Mouse (Mus musculus): ENCODE data around the gene Fndc7. TPM values are rescaled to one million over a fixed set of nuclear protein-coding genes. Genes with fewer than 3 reads are reported as not detected.

Fndc7 gene
- total and polyA plus RNA-seq, 2 experiments from 2014 or later = not detected

GRCm38 (mm10) chr3:108831750-108832149, 58.1 kb downstream of the Fndc7 start:
- ATAC-seq (ENCODE audit: low FRiP score) (no peak), DNase-seq (ENCODE audit: low spot score) (no peak)
- H3K4me1 ChIP-seq (ENCODE audit: insufficient read depth, low read length) = no peaks in the 10 kb centered on the region
- 93% methylated on average over 6 of the region's 6 CpGs for WGBS
- no peak overlapping the region for H3K4me2 ChIP-seq (ENCODE audit: low read depth, low read length, poor library complexity, severe bottlenecking)
- H3K27ac ChIP-seq (ENCODE audit: low read depth, low read length) = no peak overlapping the region
- H3K36me3 ChIP-seq (ENCODE audit: insufficient read depth, low read length) = peaks cover 5% of the 10 kb centered on the region; the same call in 1 of the 2 replicates
- H3K9ac ChIP-seq (replicated peaks; ENCODE audit: low read length, poor library complexity, severe bottlenecking) = no peak overlapping the region
- TF ChIP-seq CTCF (IDR thresholded peaks at IDR 0.05) = no peak
- H3K9me3 ChIP-seq (ENCODE audit: low read length) = no peaks in the 10 kb centered on the region
- H3K27me3 ChIP-seq (ENCODE audit: insufficient read depth, low read length) = no peaks in the 10 kb centered on the region
- no peak overlapping the region for H3K4me3 ChIP-seq (ENCODE audit: low read depth, low read length)

- Histone ChIP-seq H3K27ac (ENCODE audit: low read depth, low read length) (no peak overlapping the region), H3K9me3 (ENCODE audit: low read length) (no peaks in the 10 kb centered on the region), H3K27me3 (ENCODE audit: insufficient read depth, low read length) (no peaks in the 10 kb centered on the region), H3K4me1 (ENCODE audit: insufficient read depth, low read length) (no peaks in the 10 kb centered on the region), H3K36me3 (ENCODE audit: insufficient read depth, low read length) (peaks cover 12% of the 10 kb centered on the region), H3K4me3 (ENCODE audit: low read depth, low read length) (no peak overlapping the region), H3K4me2 (ENCODE audit: low read depth, low read length, poor library complexity, severe bottlenecking) (no peak overlapping the region), H3K9ac (replicated peaks; ENCODE audit: low read length, poor library complexity, severe bottlenecking) (no peak overlapping the region)
- 81% methylated on average over 11 of the region's 11 CpGs for WGBS
- DNase-seq (ENCODE audit: low spot score) = no peak
- no peak for TF ChIP-seq CTCF (IDR thresholded peaks at IDR 0.05)
- no peak for ATAC-seq (ENCODE audit: low FRiP score)
Observed at GRCm38 (mm10) chr3:108830493-108830892, 59.3 kb downstream of the Fndc7 start.

GRCm38 (mm10) chr3:108815631-108816030, 74.2 kb downstream of the Fndc7 start:
- no peak overlapping the region for H3K27ac ChIP-seq (ENCODE audit: low read depth, low read length)
- H3K9ac ChIP-seq (replicated peaks; ENCODE audit: low read length, poor library complexity, severe bottlenecking) = no peak overlapping the region
- H3K9me3 ChIP-seq (ENCODE audit: low read length) = no peaks in the 10 kb centered on the region
- H3K36me3 ChIP-seq (ENCODE audit: insufficient read depth, low read length) = peaks cover 13% of the 10 kb centered on the region; the same call in 1 of the 2 replicates
- ATAC-seq (ENCODE audit: low FRiP score) (no peak), DNase-seq (ENCODE audit: low spot score) (no peak)
- no peak overlapping the region for H3K4me3 ChIP-seq (ENCODE audit: low read depth, low read length)
- TF ChIP-seq CTCF (IDR thresholded peaks at IDR 0.05) = no peak
- 80% methylated on average over 4 of the region's 4 CpGs for WGBS
- H3K27me3 ChIP-seq (ENCODE audit: insufficient read depth, low read length) = no peaks in the 10 kb centered on the region
- no peaks in the 10 kb centered on the region for H3K4me1 ChIP-seq (ENCODE audit: insufficient read depth, low read length)
- no peak overlapping the region for H3K4me2 ChIP-seq (ENCODE audit: low read depth, low read length, poor library complexity, severe bottlenecking)

GRCm38 (mm10) chr3:108810747-108811263, 79.0 kb downstream of the Fndc7 start:
- no peak for DNase-seq (ENCODE audit: low spot score)
- no peaks in the 10 kb centered on the region for H3K4me1 ChIP-seq (ENCODE audit: insufficient read depth, low read length)
- no peak overlapping the region for H3K27ac ChIP-seq (ENCODE audit: low read depth, low read length)
- H3K27me3 ChIP-seq (ENCODE audit: insufficient read depth, low read length) = no peaks in the 10 kb centered on the region
- no peaks in the 10 kb centered on the region for H3K9me3 ChIP-seq (ENCODE audit: low read length)
- H3K9ac ChIP-seq (replicated peaks; ENCODE audit: low read length, poor library complexity, severe bottlenecking) = no peak overlapping the region
- ATAC-seq (ENCODE audit: low FRiP score) = no peak
- no peak overlapping the region for H3K4me3 ChIP-seq (ENCODE audit: low read depth, low read length)
- peaks cover 14% of the 10 kb centered on the region; the same call in 1 of the 2 replicates for H3K36me3 ChIP-seq (ENCODE audit: insufficient read depth, low read length)
- WGBS = 85% methylated on average over 4 of the region's 4 CpGs
- no peak overlapping the region for H3K4me2 ChIP-seq (ENCODE audit: low read depth, low read length, poor library complexity, severe bottlenecking)
- TF ChIP-seq CTCF (IDR thresholded peaks at IDR 0.05) = no peak

- Histone ChIP-seq H3K27me3 (ENCODE audit: insufficient read depth, low read length) (no peaks in the 10 kb centered on the region), H3K4me3 (ENCODE audit: low read depth, low read length) (no peak overlapping the region), H3K4me1 (ENCODE audit: insufficient read depth, low read length) (no peaks in the 10 kb centered on the region), H3K27ac (ENCODE audit: low read depth, low read length) (no peak overlapping the region), H3K36me3 (ENCODE audit: insufficient read depth, low read length) (peaks cover 30% of the 10 kb centered on the region), H3K4me2 (ENCODE audit: low read depth, low read length, poor library complexity, severe bottlenecking) (no peak overlapping the region), H3K9ac (replicated peaks; ENCODE audit: low read length, poor library complexity, severe bottlenecking) (no peak overlapping the region), H3K9me3 (ENCODE audit: low read length) (no peaks in the 10 kb centered on the region)
- DNase-seq (ENCODE audit: low spot score) (no peak), ATAC-seq (ENCODE audit: low FRiP score) (no peak)
- 89% methylated on average over 5 of the region's 5 CpGs for WGBS
- no peak for TF ChIP-seq CTCF (IDR thresholded peaks at IDR 0.05)
Observed at GRCm38 (mm10) chr3:108805622-108806021, 84.2 kb downstream of the Fndc7 start.

Other genes starting within 250 kb of the Fndc7 start
- gene Clcc1, start 236.1 kb downstream of the Fndc7 start, total RNA-seq (2014; rRNA removed) = 39.6 and 55.3 TPM in 2 replicates
- gene Clcc1, start 236.1 kb downstream of the Fndc7 start, polyA plus RNA-seq (2015; fragmentation: Nextera tagmentation; extraction: Ambion mirVana) = 49.4 and 50.6 TPM in 2 replicates
- gene Gpsm2, start 167.7 kb downstream of the Fndc7 start, total RNA-seq (2014; rRNA removed) = 8.6 and 10.6 TPM in 2 replicates
- gene Gpsm2, start 167.7 kb downstream of the Fndc7 start, polyA plus RNA-seq (2015; fragmentation: Nextera tagmentation; extraction: Ambion mirVana) = 12.7 and 13.3 TPM in 2 replicates
- gene Aknad1, start 150.3 kb downstream of the Fndc7 start, total RNA-seq (2014; rRNA removed) = not detected in 2 replicates
- not detected in 2 replicates for gene Aknad1, start 150.3 kb downstream of the Fndc7 start, polyA plus RNA-seq (2015; fragmentation: Nextera tagmentation; extraction: Ambion mirVana)
- 8.8 and 12.3 TPM in 2 replicates for gene Stxbp3, start 49.5 kb downstream of the Fndc7 start, total RNA-seq (2014; rRNA removed)
- 10.7 and 11.7 TPM in 2 replicates for gene Stxbp3, start 49.5 kb downstream of the Fndc7 start, polyA plus RNA-seq (2015; fragmentation: Nextera tagmentation; extraction: Ambion mirVana)
- gene Prpf38b, start 21.7 kb upstream of the Fndc7 start, total RNA-seq (2014; rRNA removed) = 33.5 and 36.9 TPM in 2 replicates
- 32.5 and 42.2 TPM in 2 replicates for gene Prpf38b, start 21.7 kb upstream of the Fndc7 start, polyA plus RNA-seq (2015; fragmentation: Nextera tagmentation; extraction: Ambion mirVana)
- gene Henmt1, start 49.9 kb upstream of the Fndc7 start, total RNA-seq (2014; rRNA removed) = 1.3 and 2.3 TPM in 2 replicates
- gene Henmt1, start 49.9 kb upstream of the Fndc7 start, polyA plus RNA-seq (2015; fragmentation: Nextera tagmentation; extraction: Ambion mirVana) = 2.2 and 2.6 TPM in 2 replicates
- gene Gm9857, start 50.4 kb upstream of the Fndc7 start, total RNA-seq (2014; rRNA removed) = not detected in 2 replicates
- not detected in 2 replicates for gene Gm9857, start 50.4 kb upstream of the Fndc7 start, polyA plus RNA-seq (2015; fragmentation: Nextera tagmentation; extraction: Ambion mirVana)
- gene Fam102b, start 137.6 kb upstream of the Fndc7 start, total RNA-seq (2014; rRNA removed) = 84.1 and 100 TPM in 2 replicates
- 26.6 and 29.8 TPM in 2 replicates for gene Fam102b, start 137.6 kb upstream of the Fndc7 start, polyA plus RNA-seq (2015; fragmentation: Nextera tagmentation; extraction: Ambion mirVana)
- not detected in 2 replicates for gene Slc25a54, start 190.5 kb upstream of the Fndc7 start, total RNA-seq (2014; rRNA removed)
- gene Slc25a54, start 190.5 kb upstream of the Fndc7 start, polyA plus RNA-seq (2015; fragmentation: Nextera tagmentation; extraction: Ambion mirVana) = 0.12 TPM in 1 of 2 replicates, not detected in the other
- 2.9 and 6.0 TPM in 2 replicates for gene Slc25a24, start 233.1 kb upstream of the Fndc7 start, total RNA-seq (2014; rRNA removed)
- 2.8 and 2.9 TPM in 2 replicates for gene Slc25a24, start 233.1 kb upstream of the Fndc7 start, polyA plus RNA-seq (2015; fragmentation: Nextera tagmentation; extraction: Ambion mirVana)

All from midbrain, postnatal 0 days (tissue).